Mouse (Mus musculus): ENCODE data around the gene Hsd11b2.

Hsd11b2 gene

DNA sequence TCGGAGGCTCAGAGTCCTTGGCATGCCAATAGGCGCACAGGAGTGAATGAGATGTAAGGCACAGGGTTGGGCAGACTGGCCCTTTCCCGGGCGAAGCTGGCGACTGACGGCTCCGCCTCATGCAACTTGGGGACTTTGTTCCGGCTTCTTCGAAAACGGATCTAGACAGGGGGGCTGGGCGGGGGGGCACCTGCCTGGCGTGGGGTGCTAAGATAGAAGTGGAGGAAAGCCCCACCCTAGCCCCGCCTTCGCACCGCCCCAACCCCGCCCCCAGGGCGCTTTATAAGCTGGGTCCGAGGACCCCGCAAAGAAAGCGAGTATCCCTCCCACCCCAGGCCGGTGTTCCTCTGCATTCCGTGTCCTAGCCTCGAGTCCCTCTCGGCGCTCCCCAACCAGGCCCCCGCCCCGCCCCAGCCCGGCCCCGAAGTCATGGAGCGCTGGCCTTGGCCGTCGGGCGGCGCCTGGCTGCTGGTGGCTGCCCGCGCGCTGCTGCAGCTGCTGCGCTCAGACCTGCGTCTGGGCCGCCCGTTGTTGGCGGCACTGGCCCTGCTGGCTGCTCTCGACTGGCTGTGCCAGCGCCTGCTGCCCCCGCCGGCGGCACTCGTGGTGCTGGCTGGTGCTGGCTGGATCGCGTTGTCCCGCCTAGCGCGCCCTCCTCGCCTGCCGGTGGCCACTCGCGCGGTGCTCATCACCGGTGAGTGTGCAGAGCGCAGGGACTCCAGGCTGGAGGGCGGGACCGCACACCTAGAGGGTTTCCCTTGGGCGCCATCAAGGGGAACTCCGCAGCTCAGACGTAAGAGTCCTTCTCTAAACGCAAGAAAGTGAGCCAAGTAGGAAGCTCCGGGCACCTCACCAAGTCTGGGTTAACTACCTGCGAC is at the start of gene Hsd11b2:
Gene Hsd11b2, plus strand, starts transcription at position 320 of the 878 bp plus-strand sequence.
- peak; percentile 54 for DNase-seq

DNA sequence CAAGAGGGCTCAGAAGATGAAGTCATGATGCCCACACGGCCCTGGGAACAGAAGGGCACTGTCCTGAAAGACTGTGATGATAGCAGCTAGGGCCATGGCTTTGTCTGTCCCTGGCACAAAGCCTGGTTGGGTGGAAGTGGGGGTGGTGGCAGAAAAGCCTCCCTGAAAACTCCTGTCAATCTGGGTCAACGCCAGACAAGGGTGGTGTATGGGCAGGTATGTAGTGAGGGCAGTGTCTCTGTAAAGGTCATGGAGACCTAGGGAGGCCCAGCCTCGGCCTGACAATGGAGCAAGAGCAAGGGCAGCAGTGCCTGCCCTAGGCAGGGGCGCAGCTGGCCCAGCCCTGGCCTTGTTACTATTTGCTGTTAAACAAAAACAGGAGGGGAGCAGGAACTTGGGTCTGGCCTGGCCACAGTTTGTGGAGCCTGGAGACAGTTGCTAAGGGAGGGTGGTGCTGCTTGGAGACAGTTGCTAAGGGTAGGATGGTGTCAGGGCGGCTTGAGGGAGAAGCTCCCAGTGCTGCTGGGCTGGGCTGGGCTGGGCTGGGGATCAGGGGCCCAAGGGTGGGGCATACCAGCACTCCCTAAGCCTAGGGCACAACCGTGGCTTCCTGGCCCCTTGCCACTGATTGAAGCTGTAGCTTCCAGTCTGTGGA is 49.4 kb upstream of the Hsd11b2 start:
- no peak for DNase-seq

DNA sequence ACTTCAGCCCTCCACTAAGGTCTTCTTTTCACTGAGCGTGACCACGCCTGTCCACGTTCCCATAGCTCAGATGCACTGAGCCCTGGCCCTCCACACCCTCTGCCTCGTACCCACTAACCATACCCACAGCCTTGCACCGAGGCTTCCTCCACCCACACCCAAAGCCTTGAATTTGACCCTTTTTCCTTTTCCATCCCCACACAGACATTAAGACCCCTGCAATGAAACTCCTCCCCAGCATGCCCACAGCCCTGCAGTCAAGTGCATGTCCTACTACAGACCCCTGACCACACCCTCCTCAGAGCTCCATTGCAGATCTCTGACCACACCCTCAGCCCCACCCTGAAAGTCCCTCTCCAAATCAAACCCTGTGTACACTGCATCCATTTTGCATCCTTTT is 48.7 kb upstream of the Hsd11b2 start:
- no peak for DNase-seq

GRCm38 (mm10) chr8:105470262-105470661 is 48.3 kb upstream of the Hsd11b2 start:
- no peak for DNase-seq

DNA sequence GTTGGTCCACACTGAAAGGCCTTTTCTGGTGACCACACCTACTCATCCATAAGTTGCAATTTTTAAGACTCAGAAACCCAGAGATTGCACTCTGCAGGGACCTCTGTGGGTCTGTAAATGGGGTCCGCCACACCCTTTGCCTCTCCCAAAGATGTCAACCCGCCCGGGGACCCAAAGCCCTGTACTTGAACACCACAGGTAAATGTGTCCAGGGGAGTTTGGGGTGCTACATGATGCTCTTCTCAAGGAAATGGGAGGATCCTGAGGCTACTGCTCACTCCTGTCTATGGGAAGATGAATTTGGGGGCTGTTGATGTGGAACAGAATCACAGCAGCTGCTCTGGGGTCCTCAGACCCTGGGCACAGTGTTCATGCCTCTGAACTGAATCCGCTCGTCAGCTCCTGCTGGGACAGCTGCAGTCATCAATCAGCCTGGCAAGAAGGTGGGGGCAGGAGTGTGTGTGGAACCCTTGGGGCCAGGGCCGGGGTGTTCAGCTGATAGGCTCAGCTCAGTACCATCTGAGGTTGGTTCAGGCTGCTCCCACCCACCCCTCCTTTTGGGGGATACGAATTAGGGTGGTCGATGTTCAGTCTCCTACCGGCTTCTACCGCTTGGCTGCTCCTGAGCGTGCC is 47.8 kb upstream of the Hsd11b2 start:
- no peak for DNase-seq

DNA sequence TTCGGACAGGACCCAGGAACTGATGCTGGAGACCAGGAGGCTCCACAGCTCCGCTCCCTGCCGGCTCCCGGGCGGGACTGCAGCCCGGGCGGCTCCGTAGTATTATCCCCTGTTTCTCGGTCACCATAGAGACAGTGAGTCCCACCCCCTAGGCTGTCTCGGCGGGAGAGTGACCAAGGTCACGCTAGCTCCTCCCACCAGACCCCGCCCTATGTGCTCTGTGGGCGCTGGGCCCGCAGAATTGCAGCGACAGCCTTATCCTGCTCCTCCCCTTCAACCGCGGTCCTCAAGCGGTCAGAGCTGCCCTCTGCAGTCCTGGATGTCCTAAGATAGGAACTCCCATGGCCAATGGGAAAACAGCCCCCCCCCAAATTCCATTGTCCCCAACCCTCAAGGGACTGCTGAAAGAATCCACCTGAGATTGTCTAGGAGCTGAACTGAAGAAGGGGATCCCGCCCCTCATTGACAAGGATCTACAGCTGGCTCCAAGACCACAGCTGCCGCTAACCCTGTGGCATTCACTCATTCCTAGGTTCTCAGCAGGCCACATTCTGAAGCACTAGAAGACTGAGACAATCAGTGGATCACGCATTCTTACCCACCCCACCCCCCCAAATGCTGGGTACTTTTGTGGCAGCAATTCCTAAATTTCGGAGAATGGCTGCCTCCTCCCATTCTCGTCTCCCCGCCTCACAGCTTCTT is 47.1 kb upstream of the Hsd11b2 start, which contains the start of gene Tppp3:
Gene Tppp3, minus strand, starts transcription at position 213 of the 702 bp plus-strand sequence.
- peak; percentile 95 for DNase-seq

DNA sequence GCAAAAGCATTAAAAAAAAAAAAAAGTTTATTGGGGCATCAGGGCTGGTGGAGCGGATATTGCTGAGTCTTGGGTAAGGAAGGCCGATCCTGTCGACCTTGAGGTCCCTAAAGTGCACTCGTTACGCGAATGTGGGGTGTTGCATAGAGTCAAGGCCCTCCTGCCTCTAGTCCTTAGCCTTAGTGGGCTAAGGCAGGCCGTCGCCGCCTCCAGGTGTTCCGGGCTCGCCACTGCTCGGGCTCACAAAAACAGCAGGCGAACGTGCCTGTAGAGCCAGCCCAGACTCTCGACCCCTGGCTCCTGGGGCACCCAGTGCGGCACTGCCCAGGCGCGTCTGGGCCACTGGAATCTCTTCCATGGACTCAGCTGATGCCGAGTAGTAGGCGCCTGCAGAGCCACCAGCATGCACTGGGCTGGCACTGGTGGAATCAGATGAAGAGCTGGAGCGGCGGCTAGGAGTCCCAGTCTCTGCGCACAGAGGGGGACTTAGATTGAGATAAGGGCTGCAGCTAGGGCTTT is 46.1 kb upstream of the Hsd11b2 start:
- DNase-seq = no peak

DNA sequence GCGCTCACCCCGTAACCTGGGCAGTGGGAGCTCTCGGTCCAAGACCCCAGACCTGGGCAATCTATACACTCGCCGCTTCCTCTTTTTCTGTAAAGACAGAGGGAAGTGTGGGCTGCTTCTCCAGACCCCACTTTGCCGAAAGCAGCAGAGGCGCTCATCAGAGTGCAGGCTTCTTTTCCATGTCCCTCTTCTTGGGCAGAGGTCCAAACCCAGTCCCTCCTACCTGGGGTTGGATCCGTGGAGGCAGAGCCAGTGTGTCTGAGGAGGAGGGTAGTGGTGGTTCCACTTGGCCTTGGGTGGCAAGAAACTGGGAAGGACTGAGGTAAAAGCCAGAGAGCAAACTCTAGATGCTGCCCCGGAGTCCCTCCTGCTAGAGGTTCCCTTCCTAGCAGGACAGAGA is 45.6 kb upstream of the Hsd11b2 start:
- DNase-seq = no peak

DNA sequence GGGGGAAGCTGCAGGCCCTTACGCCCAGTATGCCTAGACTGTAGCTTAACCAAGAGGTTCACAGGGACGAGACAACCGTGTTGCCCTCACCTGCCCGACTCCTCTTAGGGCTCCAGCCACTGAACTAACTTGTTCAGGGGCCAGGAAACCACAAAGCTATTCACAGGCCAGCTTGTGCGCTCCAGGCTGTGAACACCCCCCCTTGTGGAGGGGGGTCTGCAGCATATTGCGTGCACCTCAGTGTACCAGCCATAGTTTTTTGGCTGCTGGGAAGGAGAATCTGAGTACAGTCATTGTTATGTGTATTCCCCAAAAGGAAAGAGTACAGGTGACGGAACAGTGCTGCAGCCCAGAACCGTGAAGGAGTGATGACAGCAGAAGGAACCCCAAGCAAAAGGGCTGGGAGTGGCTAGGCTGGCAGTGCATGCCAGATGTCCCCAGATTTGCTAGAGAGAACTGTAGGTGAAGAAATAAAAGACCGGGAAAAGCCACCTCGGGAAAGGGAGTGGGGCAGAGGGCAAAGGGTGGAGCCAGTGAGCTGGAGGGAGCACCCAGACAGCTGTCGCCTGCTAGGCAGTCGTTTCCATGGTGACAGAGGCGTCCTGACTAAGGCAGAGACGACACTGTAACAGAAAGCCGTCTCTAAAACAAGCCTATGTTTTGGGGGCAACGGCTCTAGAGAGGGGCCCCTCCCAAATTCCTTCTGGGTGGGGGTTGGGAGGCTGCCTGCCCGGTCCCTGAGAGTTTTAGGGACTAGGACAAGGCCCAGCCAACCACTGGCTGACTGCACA is 44.5 kb upstream of the Hsd11b2 start:
- DNase-seq = peak; percentile 45

DNA sequence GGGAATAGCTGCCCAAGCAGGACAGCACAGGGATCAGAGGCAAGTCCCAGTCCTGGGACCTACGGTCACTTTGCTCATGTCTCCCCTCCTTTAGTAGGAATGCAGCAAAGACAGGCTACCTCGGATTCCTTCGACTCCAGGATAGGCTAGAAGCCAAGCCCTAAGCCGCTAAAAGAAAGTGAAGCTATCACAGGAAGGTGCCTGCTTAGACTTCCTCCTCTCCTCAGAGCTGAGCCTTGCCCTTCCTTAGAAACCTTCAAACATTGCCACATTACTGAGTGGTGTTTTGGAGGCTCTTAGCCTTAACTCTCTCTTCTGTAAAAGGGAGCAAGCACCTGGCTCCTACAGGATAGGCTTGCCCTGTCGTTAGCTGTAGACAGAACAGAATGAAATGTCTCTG is 43.9 kb upstream of the Hsd11b2 start:
- no peak for DNase-seq

DNA sequence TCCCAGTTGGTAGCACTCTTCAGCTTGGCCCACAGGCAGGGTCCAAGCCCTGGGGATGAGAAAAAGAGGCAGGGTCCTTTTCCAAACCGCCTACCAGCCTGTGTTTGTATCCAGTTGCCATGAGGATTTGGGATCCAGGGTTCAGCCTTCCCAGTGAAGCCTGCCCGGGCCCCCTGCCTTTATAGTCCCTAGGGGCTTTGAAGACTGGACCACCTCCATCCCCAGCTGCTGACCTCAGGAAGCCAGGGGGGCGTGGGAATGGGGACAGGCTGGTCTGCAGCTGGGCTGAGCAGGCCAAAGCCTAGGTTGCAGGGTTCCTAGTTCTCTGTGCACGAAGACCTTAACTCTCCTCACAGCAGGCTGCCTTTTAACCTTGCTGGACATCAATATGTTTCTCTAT is 43.3 kb upstream of the Hsd11b2 start:
- no peak for DNase-seq

GRCm38 (mm10) chr8:105475742-105476141 is 42.8 kb upstream of the Hsd11b2 start:
- DNase-seq = no peak

- no peak for DNase-seq
Observed at GRCm38 (mm10) chr8:105476161-105476560, 42.4 kb upstream of the Hsd11b2 start.

DNA sequence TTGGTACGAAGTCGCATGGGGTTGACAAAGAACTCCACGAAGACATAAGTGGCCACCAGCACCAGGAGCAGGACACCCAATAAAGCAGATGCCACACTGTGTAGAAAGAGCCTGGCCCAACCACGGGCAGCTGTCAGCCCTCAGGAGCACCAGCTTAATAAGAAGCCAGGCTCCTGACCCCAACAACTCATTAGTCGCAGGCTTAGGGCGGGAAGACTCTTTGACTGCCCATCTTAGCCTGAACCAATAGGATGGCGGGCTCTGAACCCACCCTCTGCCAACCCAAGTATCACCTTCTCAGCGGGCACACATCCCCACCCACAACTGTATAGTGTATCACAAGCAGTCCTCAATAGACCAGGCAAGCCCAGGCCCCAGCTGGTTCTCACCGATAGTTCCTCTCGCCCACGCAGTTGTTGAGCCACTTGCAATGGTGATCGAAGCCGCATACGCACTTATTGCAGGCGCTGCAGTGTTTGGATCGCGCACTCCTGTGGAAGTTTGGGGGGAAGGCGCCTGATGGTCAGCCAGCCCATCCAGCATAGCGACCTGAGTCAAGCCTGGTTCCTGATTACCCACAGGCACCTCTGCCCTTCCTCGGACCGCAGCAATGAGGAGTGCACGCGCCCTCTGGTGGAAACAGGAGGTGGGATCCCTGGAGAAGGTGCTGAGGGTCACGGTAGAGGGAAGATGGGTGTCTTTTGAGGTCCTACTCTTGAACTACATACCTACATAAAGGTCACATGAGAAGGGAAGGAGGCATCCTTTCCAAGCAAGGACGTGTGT is 41.7 kb upstream of the Hsd11b2 start:
- peak; percentile 69 for DNase-seq

DNA sequence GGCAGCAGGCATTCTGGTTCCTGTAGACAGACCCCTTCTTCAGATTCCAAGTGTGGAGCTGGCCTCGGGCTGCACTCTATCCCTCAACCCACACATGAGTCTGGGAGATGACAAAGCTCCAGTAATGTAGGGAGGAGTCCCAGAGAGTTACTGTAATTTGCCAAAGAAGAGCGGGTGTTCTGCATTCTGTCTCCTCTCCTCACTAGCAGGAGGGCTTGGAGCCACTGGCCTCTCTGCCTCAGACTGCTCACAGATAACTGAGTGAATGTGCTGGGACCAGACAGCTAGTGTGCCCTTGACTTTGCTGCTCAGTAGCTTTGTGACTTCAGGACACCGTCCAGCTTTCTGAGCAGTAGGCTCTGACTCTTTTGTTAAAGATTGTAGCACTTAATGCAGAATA is 40.8 kb upstream of the Hsd11b2 start:
- DNase-seq = no peak

DNA sequence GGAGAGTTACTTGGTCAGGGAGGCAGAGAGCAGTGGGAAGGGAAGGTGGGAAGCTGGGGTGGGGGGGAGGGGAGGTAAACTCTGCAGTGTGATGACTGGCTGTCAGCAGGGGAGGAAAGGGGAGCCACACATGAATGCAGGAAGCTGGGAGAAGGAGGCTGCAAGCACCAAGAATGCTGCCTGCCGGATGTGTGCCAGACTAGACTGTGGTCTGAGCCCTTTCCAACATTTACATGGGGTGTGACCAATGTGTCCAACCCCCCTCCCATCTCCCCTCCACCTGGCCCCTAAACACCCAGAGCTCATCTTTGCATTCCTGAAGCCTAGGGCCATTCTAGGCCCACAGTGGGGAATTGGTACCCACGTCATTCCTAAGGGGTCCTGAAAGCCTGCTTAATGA is 37.5 kb upstream of the Hsd11b2 start:
- no peak for DNase-seq

DNA sequence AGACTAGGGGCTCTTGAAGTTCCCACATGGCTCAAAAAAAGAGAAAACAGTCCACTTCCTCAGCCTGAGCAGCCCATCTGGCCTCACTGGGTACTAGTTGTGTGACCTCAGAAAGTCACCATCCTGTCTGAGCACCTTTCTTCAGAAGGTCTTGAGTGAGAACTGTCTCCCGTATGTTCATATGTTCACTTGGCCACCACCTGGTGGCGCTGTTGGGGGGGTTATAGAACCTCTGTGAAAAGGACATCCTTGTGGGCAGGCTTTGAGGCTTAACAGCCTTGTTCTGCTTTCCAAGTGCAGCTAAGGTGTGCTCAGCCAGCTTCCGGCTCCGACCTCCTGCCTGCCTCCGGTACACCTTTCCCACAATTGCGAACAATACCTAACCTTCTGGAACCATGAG is 37.1 kb upstream of the Hsd11b2 start:
- DNase-seq = no peak

- no peak for DNase-seq
Observed at GRCm38 (mm10) chr8:105482123-105482522, 36.4 kb upstream of the Hsd11b2 start.

DNA sequence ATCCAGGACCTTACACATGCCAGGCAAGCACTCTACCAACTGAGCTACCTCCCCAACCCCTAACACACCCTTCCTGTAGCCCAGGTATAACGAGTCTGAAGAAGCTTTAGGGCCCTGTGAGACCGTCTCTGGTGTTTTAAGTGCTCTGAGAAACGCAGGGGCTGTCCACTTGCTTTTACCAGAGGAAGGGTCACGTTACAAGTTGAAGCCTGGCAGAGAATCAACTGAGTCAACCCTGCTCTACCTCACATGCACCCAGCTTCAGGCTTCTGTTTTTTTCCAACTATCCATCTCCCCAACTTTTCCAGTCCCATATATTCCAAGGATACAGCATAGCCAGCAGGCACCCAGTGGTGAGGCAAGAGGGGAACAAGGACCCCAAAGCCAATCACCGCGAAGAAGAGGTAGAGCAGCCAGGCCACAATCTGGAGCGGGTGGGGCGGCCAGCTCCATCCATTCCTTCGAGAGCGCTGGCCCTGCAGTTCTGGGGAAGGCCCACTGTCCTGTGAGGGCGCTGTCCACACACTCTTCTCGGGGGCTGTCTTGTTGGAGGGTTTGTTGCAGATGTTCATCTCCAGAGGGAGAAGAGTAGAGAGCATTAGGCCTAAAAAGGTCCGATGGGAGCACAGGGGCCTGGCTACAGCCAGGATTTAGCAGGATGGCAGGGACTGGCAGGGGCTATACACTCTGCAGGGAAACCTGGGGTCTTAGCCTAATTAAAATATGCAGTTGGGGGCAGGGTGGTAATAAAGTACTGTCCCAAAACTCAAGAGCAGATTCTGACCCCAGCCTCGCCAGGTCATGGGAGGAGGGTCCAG is 35.1 kb upstream of the Hsd11b2 start:
- no peak for DNase-seq

- DNase-seq = no peak
Observed at GRCm38 (mm10) chr8:105484030-105484368, 34.6 kb upstream of the Hsd11b2 start.
